Mouse (Mus musculus) limb, embryonic 10.5 days (tissue): ENCODE results near the gene Saa2. TPM values are rescaled to one million over a fixed set of nuclear protein-coding genes. Genes with fewer than 3 reads are reported as not detected.

Experiments
- DNase-seq: peaks from one replicate; pipeline ENCODE4 v3.0.0-alpha.2; 2017; ENCODE audit warnings: low spot score
- H3K27ac ChIP-seq: fragments of 300-500 bp; sonication (generic); 2 replicates; pipeline ENCODE4 v1.5.1; 2016; ENCODE audit warnings: mild to moderate bottlenecking
- H3K27me3 ChIP-seq: fragments of 300-500 bp; sonication (generic); 2 replicates; pipeline ENCODE4 v1.6.1; 2016; ENCODE audit warnings: low read depth, mild to moderate bottlenecking; ENCODE audit not compliant: poor library complexity, severe bottlenecking
- H3K36me3 ChIP-seq: fragments of 300-500 bp; sonication (generic); 2 replicates; pipeline ENCODE4 v1.6.1; 2016; ENCODE audit warnings: mild to moderate bottlenecking, moderate library complexity
- H3K4me1 ChIP-seq: fragments of 300-500 bp; sonication (generic); 2 replicates; pipeline ENCODE4 v1.6.1; 2016
- H3K4me3 ChIP-seq: fragments of 300-500 bp; sonication (generic); 2 replicates; pipeline ENCODE4 v1.5.1; 2016; ENCODE audit warnings: mild to moderate bottlenecking, moderate library complexity
- H3K9me3 ChIP-seq: fragments of 300-500 bp; sonication (generic); replicated peaks from 2 replicates; pipeline ENCODE4 v1.6.1; 2016; ENCODE audit warnings: mild to moderate bottlenecking
- WGBS: fragments of 180-500 bp; shearing (Covaris S2); methylation state at CpG from one replicate; pipeline ENCODE4 v1.1.7; 2016; 5-methylcytosine and 5-hydroxymethylcytosine counted together
- polyA plus RNA-seq: library from polyadenylated mRNA; unstranded; fragments of >200 nt; fragmentation: Nextera tagmentation; extraction: Ambion mirVana; gene quantifications from 2 replicates; pipeline ENCODE4 v1.2.1, GENCODE M21; 2016

Saa2 gene
- polyA plus RNA-seq, 1 experiment from 2014 or later, result 1.7 TPM

- 73% methylated on average over 4 of the region's 4 CpGs for WGBS
- H3K36me3 ChIP-seq, result peaks cover 92% of the 10 kb centered on the region
Observed at GRCm38 (mm10) chr7:46770706-46771105, 19.1 kb downstream of the Saa2 start.

GRCm38 (mm10) chr7:46789177-46789849 lies 37.7 kb downstream of the Saa2 start:
- H3K27ac ChIP-seq, result no peak overlapping the region
- no peak overlapping the region for H3K4me3 ChIP-seq
- no peaks in the 10 kb centered on the region for H3K9me3 ChIP-seq
- H3K4me1 ChIP-seq, result no peaks in the 10 kb centered on the region
- H3K27me3 ChIP-seq, result no peaks in the 10 kb centered on the region
- H3K36me3 ChIP-seq, result peaks cover 49% of the 10 kb centered on the region
- 88% methylated on average over 5 of the region's 5 CpGs for WGBS
- DNase-seq, result no peak

More at GRCm38 (mm10) chr7:46770706-46771105, 19.1 kb downstream of the Saa2 start:
- H3K4me3 ChIP-seq, result no peak overlapping the region
- no peaks in the 10 kb centered on the region for H3K4me1 ChIP-seq
- no peaks in the 10 kb centered on the region for H3K9me3 ChIP-seq
- H3K27me3 ChIP-seq, result no peaks in the 10 kb centered on the region
- no peak overlapping the region for H3K27ac ChIP-seq
- peak; percentile 80 for DNase-seq

GRCm38 (mm10) chr7:46793871-46794270 lies 42.3 kb downstream of the Saa2 start:
- DNase-seq, result no peak
- WGBS, result 90% methylated on average over 4 of the region's 4 CpGs
- Histone ChIP-seq H3K4me3 (no peak overlapping the region), H3K27ac (no peak overlapping the region), H3K36me3 (peaks cover 15% of the 10 kb centered on the region), H3K4me1 (peaks cover 18% of the 10 kb centered on the region), H3K9me3 (no peaks in the 10 kb centered on the region), H3K27me3 (no peaks in the 10 kb centered on the region)

GRCm38 (mm10) chr7:46795287-46796205 lies 44.0 kb downstream of the Saa2 start, which contains the start of the genes Hps5 and Gtf2h1:
Gene Hps5 (minus strand): TSS chr7:46796064.
Gene Gtf2h1 (plus strand): TSS chr7:46796103.
- Histone ChIP-seq H3K27me3 (no peaks in the 10 kb centered on the region), H3K4me1 (peaks cover 18% of the 10 kb centered on the region), H3K27ac (peak within 1 kb of the TSS; percentile 100), H3K9me3 (no peaks in the 10 kb centered on the region), H3K36me3 (peaks cover 26% of the 10 kb centered on the region), H3K4me3 (peak within 1 kb of the TSS; percentile 83)
- peak; percentile 99 for DNase-seq
- WGBS, result under 1% methylated on average over 75 of the region's 75 CpGs

- peak overlapping the region; percentile 100 for H3K27ac ChIP-seq
- DNase-seq, result no peak
- no peaks in the 10 kb centered on the region for H3K9me3 ChIP-seq
- peaks cover 18% of the 10 kb centered on the region for H3K4me1 ChIP-seq
- under 1% methylated on average over 31 of the region's 31 CpGs for WGBS
- H3K36me3 ChIP-seq, result peaks cover 32% of the 10 kb centered on the region
- H3K27me3 ChIP-seq, result no peaks in the 10 kb centered on the region
- H3K4me3 ChIP-seq, result peak overlapping the region; percentile 83
Observed at GRCm38 (mm10) chr7:46796206-46796679, 44.7 kb downstream of the Saa2 start.

DNA sequence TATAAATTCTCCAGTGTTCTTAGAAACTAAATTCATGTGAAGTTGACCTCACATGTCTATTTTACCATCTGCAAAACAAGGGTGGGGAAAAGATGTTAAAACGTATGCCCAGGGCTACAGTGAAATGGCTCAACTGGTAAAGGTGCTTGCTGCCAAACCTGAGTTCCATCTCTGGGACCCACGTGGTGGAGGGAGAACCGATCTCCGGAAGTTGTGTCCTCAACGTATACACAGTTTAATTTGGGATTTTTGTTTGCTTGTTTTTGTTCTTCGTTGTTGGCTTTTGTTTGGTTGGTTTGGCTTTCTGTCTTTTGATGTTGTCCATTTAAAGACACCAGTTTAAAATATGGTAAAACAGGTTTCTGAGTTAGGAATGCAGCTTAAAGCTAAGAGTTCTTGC lies 45.2 kb downstream of the Saa2 start:
- DNase-seq, result no peak
- Histone ChIP-seq H3K4me1 (peaks cover 18% of the 10 kb centered on the region), H3K27ac (no peak overlapping the region), H3K9me3 (no peaks in the 10 kb centered on the region), H3K36me3 (peaks cover 37% of the 10 kb centered on the region), H3K4me3 (peak overlapping the region; percentile 83), H3K27me3 (no peaks in the 10 kb centered on the region)
- 62% methylated on average over 6 of the region's 6 CpGs for WGBS

Other genes with a start within 250 kb of the Saa2 start
- gene Sergef, start 112.0 kb upstream of the Saa2 start, polyA plus RNA-seq, result 12.1 and 12.7 TPM in 2 replicates
- gene Tph1, start 79.3 kb upstream of the Saa2 start, polyA plus RNA-seq, result not detected in 2 replicates
- gene Saal1, start 41.1 kb upstream of the Saa2 start, polyA plus RNA-seq, result 47.4 and 47.6 TPM in 2 replicates
- 0.15 TPM in 1 of 2 replicates, not detected in the other for gene Saa3, start 36.1 kb upstream of the Saa2 start, polyA plus RNA-seq
- gene Saa4, start 19.2 kb upstream of the Saa2 start, polyA plus RNA-seq, result not detected in 2 replicates
- 1.4 and 3.3 TPM in 2 replicates for gene Saa1, start 8.8 kb upstream of the Saa2 start, polyA plus RNA-seq
- 19.0 and 19.5 TPM in 2 replicates for gene Hps5, start 44.3 kb downstream of the Saa2 start, polyA plus RNA-seq
- gene Gtf2h1, start 44.3 kb downstream of the Saa2 start, polyA plus RNA-seq, result 50.2 and 52.4 TPM in 2 replicates
- 2,714 and 3,443 TPM in 2 replicates for gene Ldha, start 89.7 kb downstream of the Saa2 start, polyA plus RNA-seq
- gene Ldhc, start 109.4 kb downstream of the Saa2 start, polyA plus RNA-seq, result 0.10 and 0.13 TPM in 2 replicates
- 236 and 252 TPM in 2 replicates for gene Tsg101, start 168.2 kb downstream of the Saa2 start, polyA plus RNA-seq
- gene Uevld, start 206.7 kb downstream of the Saa2 start, polyA plus RNA-seq, result 11.7 and 12.1 TPM in 2 replicates
- gene Gm9999, start 231.8 kb downstream of the Saa2 start, polyA plus RNA-seq, result not detected in 2 replicates